Mouse (Mus musculus) cerebellum, adult 11-12 months (tissue): Measurements from ENCODE around the gene Adgrg1.

Experiments
- DNase-seq: peaks from one replicate; pipeline ENCODE4 v3.0.0; 2022

Adgrg1 gene

DNA sequence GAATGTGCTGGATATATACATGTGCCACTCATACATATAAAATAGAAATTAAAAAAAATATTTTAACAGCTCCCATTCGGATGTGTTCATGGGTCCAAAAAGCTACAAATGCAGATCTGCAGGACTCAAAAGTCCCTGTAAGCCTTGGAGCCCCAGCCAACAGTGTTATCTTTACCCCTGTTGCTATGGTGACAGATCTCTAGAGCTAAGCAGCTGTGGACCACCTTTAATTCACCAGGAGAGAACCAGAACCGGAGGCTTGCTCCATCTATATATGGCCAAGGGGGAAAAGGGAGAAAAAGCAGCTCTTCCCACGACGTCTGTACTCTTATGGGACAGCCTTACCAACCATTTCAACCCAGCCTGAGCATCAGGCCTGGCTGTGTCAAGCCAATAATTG is 70.3 kb downstream of the Adgrg1 start:
- DNase-seq = no peak

DNA sequence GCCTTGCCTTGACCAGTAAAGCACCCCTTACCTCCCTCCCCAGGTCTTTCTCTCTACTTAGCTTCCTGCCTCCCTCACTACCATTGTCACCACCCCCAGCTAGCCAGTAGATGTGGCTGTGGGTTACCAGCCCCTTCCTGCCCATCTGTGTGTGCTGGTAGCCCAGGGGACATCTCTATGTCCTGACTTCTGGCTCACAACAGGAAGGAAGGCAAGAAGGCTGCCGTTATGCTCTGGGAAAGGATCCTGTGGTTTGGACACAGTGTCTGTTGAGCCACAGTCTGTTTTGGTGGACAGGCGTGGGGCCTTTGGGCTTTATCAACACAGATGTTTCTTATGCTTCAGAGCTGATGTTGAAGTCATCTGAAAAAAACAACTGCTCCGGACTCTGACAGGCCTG is 72.4 kb downstream of the Adgrg1 start:
- DNase-seq = no peak

DNA sequence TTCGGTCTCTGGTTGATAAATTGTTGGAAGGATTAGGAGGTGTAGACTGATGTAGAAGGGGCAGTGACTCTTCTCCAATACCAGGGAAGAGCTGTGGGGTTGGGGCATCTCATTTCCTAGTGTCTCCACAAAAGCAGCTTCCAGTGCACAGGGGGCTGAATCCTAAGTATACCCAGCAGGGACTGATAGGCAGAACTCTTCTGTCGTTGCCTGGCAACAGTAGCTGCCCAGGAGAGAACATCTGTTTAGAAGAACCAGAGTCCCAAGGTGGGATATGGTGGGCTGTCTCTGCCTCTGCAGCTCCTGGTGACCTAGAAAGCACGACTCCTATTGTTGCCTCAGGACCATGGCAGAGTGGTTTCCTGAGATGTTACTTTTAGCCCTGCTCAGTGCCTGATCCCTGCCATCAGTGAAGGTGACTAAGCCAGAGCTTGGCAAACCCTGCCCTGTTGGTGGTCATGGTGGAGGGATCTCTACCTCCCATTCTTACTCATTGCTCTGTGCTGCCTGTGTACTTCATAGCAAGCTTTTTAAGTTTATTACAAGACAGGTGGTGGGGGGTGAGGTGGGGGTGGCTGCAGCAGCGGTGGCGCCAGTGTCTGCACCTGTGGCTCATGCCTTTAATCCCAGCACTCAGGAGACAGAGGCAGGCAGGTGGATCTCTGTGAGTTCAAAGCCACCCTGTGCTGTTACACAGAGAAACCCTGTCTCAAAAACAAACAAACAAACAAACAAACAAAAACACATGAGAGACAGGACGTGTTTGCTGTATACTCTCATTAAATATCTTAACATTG is 73.5 kb downstream of the Adgrg1 start:
- DNase-seq = no peak

DNA sequence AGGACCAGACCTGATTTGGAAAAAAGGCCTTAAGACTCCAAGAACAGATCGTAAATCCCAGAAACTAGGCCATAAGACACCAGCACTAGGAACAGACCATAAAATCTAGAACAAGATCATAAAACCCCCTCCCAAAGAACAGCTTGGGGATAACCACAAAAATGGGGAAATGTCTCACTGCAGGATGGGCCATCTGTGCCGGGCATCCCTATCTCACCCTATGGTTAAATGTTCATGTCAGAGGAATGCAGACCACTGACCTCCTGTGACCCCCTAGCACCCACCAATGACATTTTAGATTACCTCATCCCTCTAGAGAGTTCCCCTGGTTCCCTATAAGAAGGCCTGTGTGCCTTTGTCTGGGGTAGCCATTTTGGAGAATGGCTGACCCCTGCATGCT is 75.1 kb downstream of the Adgrg1 start:
- DNase-seq = no peak

DNA sequence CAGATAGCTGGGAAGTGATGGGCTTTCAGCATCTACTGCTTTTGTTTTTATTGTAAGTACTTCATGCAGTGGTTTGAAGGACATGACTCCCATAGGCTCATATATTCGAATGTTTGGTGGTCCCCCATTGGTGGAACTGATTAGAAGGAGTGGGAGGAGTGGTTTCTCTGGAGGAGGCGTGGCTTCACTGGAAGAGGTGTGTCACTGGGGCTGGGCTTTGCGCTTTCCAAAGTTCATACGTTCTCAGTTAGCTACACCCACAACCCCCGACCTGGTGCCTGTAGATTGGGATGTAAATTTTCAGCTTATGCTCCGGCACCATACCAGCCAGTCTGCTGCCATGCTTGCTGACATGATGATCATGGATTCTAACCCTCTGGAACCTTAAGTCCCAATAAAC is 79.9 kb downstream of the Adgrg1 start:
- no peak for DNase-seq

DNA sequence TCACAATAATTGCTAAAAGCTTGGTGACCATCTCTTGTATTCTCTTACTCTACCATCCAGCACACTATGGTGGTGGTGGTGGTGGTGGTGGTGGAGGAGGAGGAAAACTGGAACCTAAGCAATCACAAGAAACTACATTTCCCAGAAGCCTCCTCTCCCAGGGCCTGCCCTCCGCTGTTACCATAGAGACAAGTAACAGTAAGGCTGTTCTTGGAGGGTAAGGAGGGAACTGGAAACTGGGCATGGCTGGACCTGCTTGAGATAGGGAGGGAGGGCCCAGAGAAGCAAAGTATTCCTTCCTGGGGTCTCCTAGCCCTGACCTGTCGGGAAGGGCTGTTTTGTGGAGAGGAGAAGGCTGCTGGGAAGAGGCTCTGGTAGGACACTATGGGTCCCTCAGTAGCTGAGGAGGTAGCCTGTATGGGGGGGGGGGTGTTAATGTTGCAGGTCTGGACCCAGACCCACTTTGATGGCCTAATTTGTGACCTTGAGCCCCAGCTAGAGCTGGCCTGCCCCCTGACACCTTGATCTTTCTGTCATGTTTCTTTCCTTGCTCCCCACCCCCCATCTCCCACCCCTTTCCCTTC is 80.5 kb downstream of the Adgrg1 start, which contains the start of gene Drc7:
Drc7 (plus strand) TSS at position 177 of the 584 bp plus-strand sequence.
- DNase-seq = no peak

DNA sequence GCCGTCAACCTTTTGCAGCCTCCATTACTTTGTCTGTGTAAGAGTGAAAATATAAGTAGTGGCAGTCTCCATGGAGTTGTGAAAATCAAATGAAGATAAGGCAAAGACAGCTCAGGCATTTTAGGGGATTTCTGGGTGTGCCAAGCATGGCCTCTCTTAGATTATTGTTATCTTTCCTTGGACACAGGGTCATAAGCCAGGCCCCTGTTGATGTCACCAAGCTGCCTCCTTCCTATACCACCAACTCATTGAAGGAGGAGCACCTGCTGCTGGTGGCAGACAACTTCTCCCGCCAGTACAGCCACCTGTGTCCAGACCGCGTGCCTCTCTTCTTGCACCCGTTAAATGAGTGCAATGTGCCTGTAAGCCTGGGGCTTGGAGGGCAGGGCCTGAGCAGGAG is 81.9 kb downstream of the Adgrg1 start:
- DNase-seq = no peak

DNA sequence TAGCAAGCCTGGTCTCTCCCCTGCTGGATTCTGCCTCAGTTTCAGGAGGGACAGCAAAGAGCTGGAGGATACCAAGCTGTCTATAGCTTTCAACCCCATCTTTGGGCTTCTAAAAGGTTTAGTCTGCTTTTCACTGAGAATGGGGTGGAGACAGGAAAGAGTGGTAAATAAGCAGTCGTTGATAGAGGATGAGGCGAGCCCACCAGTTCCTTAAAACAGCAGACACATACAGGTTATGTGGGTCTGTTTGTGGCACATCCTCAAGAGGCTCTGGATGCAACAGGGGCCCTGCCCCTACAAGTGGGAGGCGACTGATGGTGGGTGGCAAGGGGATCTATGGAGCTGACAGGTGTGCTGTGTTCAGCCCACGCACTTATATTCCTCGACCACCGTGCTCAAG is 84.1 kb downstream of the Adgrg1 start:
- no peak for DNase-seq

DNA sequence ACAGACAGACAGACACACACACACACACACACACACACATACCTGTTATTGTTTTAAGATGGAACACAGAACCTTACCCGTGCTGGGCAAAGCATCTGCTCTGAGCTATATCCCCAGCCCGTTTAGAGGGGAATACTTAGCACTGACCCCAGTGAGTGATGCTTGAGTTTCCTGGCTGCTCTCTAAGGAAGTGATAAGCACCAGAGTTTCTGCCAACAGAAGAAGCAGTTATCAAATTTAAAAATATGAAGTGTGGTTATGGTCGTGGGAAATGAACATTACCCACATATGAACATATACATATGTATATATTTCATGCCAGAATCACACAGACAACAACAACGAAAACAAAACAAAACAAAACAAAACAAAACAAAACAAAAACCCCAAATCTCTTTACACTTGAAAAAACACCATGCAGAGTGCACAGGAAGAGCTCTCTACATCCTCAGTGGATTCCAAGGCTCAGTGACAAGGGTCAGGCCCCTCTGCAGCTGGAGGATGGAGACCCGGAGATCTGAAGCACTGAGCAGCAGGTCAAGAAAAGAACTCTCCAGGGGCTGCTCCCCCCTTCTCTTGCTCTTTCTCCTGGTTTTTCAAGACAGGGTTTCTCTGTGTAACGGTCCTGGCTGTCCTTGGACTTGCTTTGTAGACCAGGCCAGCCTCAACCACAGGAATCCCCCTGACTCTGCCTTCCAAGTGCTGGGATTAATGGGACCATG is 85.4 kb downstream of the Adgrg1 start:
- no peak for DNase-seq
